Mouse (Mus musculus): Measurements from ENCODE around the gene Ifitm10. TPM values are rescaled to one million over a fixed set of nuclear protein-coding genes. Genes with fewer than 3 reads are reported as not detected.

The Ifitm10 gene
- polyA plus RNA-seq, 1 experiment from 2014 or later, result 2.2 TPM

DNA sequence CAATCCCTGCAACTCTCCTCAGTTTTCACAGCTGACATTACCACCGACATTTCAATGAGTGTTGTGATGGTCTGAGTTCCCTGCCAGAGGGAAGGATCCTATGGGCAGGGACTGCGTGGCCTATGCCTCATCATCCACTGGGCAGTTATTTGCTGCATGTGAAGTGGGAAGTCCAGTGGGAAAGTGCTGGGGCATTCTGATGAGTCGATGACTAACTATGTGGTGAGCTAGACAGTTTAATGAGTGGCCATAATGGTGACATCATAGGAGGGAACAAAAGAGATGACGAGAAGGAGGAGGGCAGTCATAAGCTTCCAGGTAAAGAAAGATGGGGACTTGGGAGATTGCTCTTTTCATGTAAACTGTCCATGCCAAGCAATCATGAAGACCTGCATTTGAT, 10.4 kb downstream of the Ifitm10 start:
- DNase-seq (no peak), ATAC-seq (no peak)
- Histone ChIP-seq H3K27ac (ENCODE audit: low read depth) (no peak overlapping the region), H3K9ac (replicated peaks) (no peak overlapping the region), H3K36me3 (replicated peaks; ENCODE audit: insufficient read depth, low read length) (no peaks in the 10 kb centered on the region), H3K4me3 (ENCODE audit: low read depth, low read length) (no peak overlapping the region), H3K27me3 (ENCODE audit: insufficient read depth, low read length) (no peaks in the 10 kb centered on the region), H3K9me3 (ENCODE audit: low read length) (no peaks in the 10 kb centered on the region), H3K4me2 (ENCODE audit: low read depth, low read length) (no peak overlapping the region), H3K4me1 (ENCODE audit: insufficient read depth) (no peaks in the 10 kb centered on the region)
- WGBS (ENCODE audit: insufficient replicate concordance), result 69% methylated on average over 4 of the region's 4 CpGs
- no peak for TF ChIP-seq EP300 (IDR thresholded peaks at IDR 0.05; ENCODE audit: low read depth)

DNA sequence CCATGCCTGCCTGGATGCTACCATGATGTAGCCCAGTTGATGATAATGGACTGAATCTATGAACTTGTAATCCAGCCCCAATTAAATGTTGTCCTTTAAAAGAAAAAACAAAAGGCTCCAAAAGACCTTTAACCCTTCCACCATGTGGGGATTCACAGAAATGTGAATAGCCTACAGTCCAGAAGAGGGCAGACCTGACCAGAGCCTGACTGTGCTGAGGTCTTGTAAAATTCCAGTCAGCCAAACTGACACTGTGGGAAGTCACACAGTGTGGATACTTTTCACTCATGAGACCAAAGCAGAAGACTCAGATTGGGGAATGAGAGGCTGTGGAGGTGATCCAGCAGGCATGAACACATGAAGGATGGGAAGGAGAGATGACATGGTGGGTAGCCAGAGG, 12.8 kb downstream of the Ifitm10 start:
- H3K27me3 ChIP-seq (ENCODE audit: insufficient read depth, low read length), result no peaks in the 10 kb centered on the region
- ATAC-seq (no peak), DNase-seq (no peak)
- H3K4me3 ChIP-seq (ENCODE audit: low read depth, low read length), result no peak overlapping the region
- H3K9ac ChIP-seq (replicated peaks), result no peak overlapping the region
- TF ChIP-seq EP300 (IDR thresholded peaks at IDR 0.05; ENCODE audit: low read depth), result no peak
- TF ChIP-seq CTCF (IDR thresholded peaks at IDR 0.05; ENCODE audit: low read depth), result peak; percentile 53
- no peak overlapping the region for H3K4me2 ChIP-seq (ENCODE audit: low read depth, low read length)
- H3K36me3 ChIP-seq (replicated peaks; ENCODE audit: insufficient read depth, low read length), result no peaks in the 10 kb centered on the region
- H3K27ac ChIP-seq (ENCODE audit: low read depth), result no peak overlapping the region
- peaks cover 4% of the 10 kb centered on the region; the same call in 1 of the 2 replicates for H3K4me1 ChIP-seq (ENCODE audit: insufficient read depth)
- no peaks in the 10 kb centered on the region for H3K9me3 ChIP-seq (ENCODE audit: low read length)

DNA sequence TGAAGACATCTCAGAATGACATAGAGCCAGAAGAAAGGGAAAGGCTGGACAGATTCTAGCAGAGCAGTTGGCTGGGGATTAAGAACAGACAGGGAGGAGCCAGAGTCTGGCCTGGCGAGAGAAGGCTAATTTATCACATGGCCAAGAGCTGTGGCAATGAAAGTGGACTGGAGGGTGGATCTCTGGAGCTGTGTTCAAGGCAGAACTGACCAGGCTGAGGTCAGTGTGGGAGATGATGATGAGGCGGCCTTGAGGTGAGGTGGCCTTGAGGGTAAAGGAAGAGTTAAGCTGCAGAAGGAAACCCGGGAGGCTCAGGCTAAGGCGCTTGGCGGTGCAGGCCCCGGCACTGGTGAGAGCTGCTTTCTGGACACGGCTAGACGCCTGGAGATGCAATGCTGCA, 14.4 kb downstream of the Ifitm10 start:
- no peak for ATAC-seq
- DNase-seq, result no peak
- WGBS (ENCODE audit: insufficient replicate concordance), result 68% methylated on average over 8 of the region's 8 CpGs
- Histone ChIP-seq H3K36me3 (replicated peaks; ENCODE audit: insufficient read depth, low read length) (no peaks in the 10 kb centered on the region), H3K4me1 (ENCODE audit: insufficient read depth) (peaks cover 20% of the 10 kb centered on the region), H3K4me2 (ENCODE audit: low read depth, low read length) (no peak overlapping the region), H3K27ac (ENCODE audit: low read depth) (no peak overlapping the region), H3K4me3 (ENCODE audit: low read depth, low read length) (no peak overlapping the region), H3K9me3 (ENCODE audit: low read length) (no peaks in the 10 kb centered on the region), H3K9ac (replicated peaks) (no peak overlapping the region), H3K27me3 (ENCODE audit: insufficient read depth, low read length) (no peaks in the 10 kb centered on the region)
- TF ChIP-seq CTCF (IDR thresholded peaks at IDR 0.05; ENCODE audit: low read depth), result no peak
- no peak for TF ChIP-seq EP300 (IDR thresholded peaks at IDR 0.05; ENCODE audit: low read depth)

DNA sequence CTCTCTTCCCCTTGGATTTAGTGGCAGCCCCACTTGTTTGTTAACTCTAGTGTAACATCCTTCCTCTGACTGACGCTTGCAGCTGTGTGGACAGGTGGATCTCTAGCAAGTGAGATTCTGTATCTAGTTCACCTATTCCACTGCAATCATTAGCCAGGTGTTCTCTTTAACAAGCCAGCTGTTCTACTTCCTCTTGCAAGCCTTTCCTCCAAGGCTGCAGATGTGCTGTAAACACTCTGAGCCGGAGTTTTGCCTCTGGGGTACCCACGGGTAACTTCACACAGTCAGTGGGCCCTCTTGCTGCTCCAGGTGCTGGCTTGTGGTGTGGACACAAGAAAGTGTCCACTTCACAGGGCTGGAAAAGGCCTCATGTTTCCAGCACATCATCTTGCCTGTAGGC, 16.0 kb downstream of the Ifitm10 start:
- no peak overlapping the region for H3K27ac ChIP-seq (ENCODE audit: low read depth)
- H3K36me3 ChIP-seq (replicated peaks; ENCODE audit: insufficient read depth, low read length), result no peaks in the 10 kb centered on the region
- WGBS (ENCODE audit: insufficient replicate concordance), result 54% methylated on average over 3 of the region's 3 CpGs
- ATAC-seq (no peak), DNase-seq (no peak)
- no peaks in the 10 kb centered on the region for H3K9me3 ChIP-seq (ENCODE audit: low read length)
- no peak overlapping the region for H3K4me2 ChIP-seq (ENCODE audit: low read depth, low read length)
- TF ChIP-seq EP300 (IDR thresholded peaks at IDR 0.05; ENCODE audit: low read depth) (no peak), CTCF (IDR thresholded peaks at IDR 0.05; ENCODE audit: low read depth) (no peak)
- no peaks in the 10 kb centered on the region for H3K27me3 ChIP-seq (ENCODE audit: insufficient read depth, low read length)
- H3K4me1 ChIP-seq (ENCODE audit: insufficient read depth), result peaks cover 34% of the 10 kb centered on the region
- no peak overlapping the region for H3K9ac ChIP-seq (replicated peaks)
- H3K4me3 ChIP-seq (ENCODE audit: low read depth, low read length), result no peak overlapping the region

DNA sequence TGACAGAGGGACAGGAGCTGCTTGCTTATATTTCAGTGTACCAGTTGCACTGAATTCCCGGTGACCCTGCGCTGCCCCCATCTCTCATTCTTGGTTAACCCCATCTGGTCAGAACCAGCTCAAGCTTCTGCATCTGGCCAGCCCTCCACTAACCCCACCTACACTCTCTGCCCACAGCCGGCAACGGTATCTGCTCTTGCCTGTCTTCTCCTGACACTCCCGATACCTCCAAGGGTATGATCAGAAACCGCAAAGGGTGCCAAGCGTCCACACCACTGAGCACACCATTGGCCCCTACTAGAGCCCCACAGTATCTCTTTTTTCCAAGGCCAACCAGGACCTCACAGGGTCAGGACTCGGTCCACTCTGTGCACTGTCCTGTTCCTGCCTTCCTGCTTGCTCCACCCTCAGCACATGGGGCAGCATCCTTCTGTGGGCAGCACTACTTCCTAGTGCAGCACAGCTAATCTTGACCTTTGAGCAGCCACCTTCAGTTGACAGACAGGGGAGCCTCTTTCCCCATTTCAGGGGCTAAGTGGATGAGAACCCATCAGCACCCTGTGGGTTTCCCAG, 18.8 kb downstream of the Ifitm10 start:
- H3K4me1 ChIP-seq (ENCODE audit: insufficient read depth), result peaks cover 40% of the 10 kb centered on the region
- H3K9me3 ChIP-seq (ENCODE audit: low read length), result no peaks in the 10 kb centered on the region
- TF ChIP-seq EP300 (IDR thresholded peaks at IDR 0.05; ENCODE audit: low read depth), result peak; percentile 75; the same call in 1 of the 2 replicates
- no peak for TF ChIP-seq CTCF (IDR thresholded peaks at IDR 0.05; ENCODE audit: low read depth)
- H3K27ac ChIP-seq (ENCODE audit: low read depth), result peak overlapping the region; percentile 13; the same call in 1 of the 2 replicates
- no peak overlapping the region for H3K4me3 ChIP-seq (ENCODE audit: low read depth, low read length)
- H3K36me3 ChIP-seq (replicated peaks; ENCODE audit: insufficient read depth, low read length), result no peaks in the 10 kb centered on the region
- peak overlapping the region; percentile 36 for H3K9ac ChIP-seq (replicated peaks)
- DNase-seq (no peak), ATAC-seq (peak; percentile 79)
- 39% methylated on average over 8 of the region's 8 CpGs for WGBS (ENCODE audit: insufficient replicate concordance)
- peak overlapping the region; percentile 39 for H3K4me2 ChIP-seq (ENCODE audit: low read depth, low read length)
- H3K27me3 ChIP-seq (ENCODE audit: insufficient read depth, low read length), result no peaks in the 10 kb centered on the region

DNA sequence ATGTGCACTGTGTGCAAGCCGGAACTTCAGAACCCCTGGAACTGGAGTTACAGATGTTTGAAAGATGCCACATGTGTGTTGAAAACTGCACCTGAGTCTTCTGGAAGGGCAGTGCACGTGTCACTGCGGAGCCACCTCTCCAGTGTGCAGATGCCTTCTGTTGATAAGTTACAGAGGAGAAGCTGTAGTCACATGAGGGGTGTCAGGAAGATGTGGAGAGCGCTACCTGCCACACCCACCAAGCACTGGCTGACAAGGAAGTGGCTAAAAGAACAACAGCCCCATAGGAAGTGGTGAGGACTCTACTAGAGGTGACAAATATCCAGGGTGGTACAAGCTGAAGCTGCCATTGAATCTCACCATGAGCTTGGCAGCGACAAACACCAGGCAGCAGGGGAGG, 19.7 kb downstream of the Ifitm10 start:
- peaks cover 42% of the 10 kb centered on the region for H3K4me1 ChIP-seq (ENCODE audit: insufficient read depth)
- H3K9ac ChIP-seq (replicated peaks), result no peak overlapping the region
- no peaks in the 10 kb centered on the region for H3K27me3 ChIP-seq (ENCODE audit: insufficient read depth, low read length)
- no peaks in the 10 kb centered on the region for H3K9me3 ChIP-seq (ENCODE audit: low read length)
- 27% methylated on average over 5 of the region's 5 CpGs for WGBS (ENCODE audit: insufficient replicate concordance)
- TF ChIP-seq EP300 (IDR thresholded peaks at IDR 0.05; ENCODE audit: low read depth) (peak; percentile 41; the same call in 1 of the 2 replicates), CTCF (IDR thresholded peaks at IDR 0.05; ENCODE audit: low read depth) (no peak)
- H3K27ac ChIP-seq (ENCODE audit: low read depth), result peak overlapping the region; percentile 13
- peak; percentile 78 for ATAC-seq
- H3K4me3 ChIP-seq (ENCODE audit: low read depth, low read length), result no peak overlapping the region
- no peaks in the 10 kb centered on the region for H3K36me3 ChIP-seq (replicated peaks; ENCODE audit: insufficient read depth, low read length)
- DNase-seq, result peak; percentile 49
- H3K4me2 ChIP-seq (ENCODE audit: low read depth, low read length), result peak overlapping the region; percentile 39

DNA sequence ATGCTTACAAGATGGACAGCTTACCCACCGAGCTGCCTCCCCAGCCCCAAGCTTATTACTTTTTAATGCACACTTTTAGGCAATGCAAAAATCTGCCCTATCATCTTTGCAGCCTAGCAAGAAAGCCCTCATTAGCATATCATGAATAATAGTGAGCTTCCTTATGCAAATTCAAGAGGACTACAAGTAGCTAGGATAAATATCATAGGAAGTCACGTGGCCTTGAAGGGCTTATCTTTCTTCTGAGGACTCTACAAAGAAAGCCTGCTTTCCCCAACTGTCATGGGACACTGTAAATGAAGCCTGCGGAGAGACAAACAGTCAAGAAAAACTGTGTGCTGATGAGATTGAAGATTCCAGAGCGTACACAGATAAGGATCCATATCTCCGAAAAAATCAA, 22.0 kb downstream of the Ifitm10 start:
- no peak for ATAC-seq
- Histone ChIP-seq H3K27me3 (ENCODE audit: insufficient read depth, low read length) (no peaks in the 10 kb centered on the region), H3K36me3 (replicated peaks; ENCODE audit: insufficient read depth, low read length) (no peaks in the 10 kb centered on the region), H3K4me3 (ENCODE audit: low read depth, low read length) (no peak overlapping the region), H3K9me3 (ENCODE audit: low read length) (no peaks in the 10 kb centered on the region), H3K4me2 (ENCODE audit: low read depth, low read length) (no peak overlapping the region), H3K9ac (replicated peaks) (no peak overlapping the region), H3K27ac (ENCODE audit: low read depth) (no peak overlapping the region), H3K4me1 (ENCODE audit: insufficient read depth) (peaks cover 47% of the 10 kb centered on the region)
- 44% methylated on average over 5 of the region's 5 CpGs for WGBS (ENCODE audit: insufficient replicate concordance)
- TF ChIP-seq CTCF (IDR thresholded peaks at IDR 0.05; ENCODE audit: low read depth), result no peak
- TF ChIP-seq EP300 (IDR thresholded peaks at IDR 0.05; ENCODE audit: low read depth), result peak; percentile 49; the same call in 1 of the 2 replicates
- no peak for DNase-seq
